Mouse (Mus musculus) fat pad, adult 2 months (tissue): Measurements from ENCODE around the gene Kdm4b.

Source experiments
- DNase-seq: peaks from one replicate; pipeline ENCODE4 v3.0.0-alpha.2; 2011; ENCODE audit warnings: low read depth, low spot score; ENCODE audit errors: extremely low read depth

Kdm4b gene

DNA sequence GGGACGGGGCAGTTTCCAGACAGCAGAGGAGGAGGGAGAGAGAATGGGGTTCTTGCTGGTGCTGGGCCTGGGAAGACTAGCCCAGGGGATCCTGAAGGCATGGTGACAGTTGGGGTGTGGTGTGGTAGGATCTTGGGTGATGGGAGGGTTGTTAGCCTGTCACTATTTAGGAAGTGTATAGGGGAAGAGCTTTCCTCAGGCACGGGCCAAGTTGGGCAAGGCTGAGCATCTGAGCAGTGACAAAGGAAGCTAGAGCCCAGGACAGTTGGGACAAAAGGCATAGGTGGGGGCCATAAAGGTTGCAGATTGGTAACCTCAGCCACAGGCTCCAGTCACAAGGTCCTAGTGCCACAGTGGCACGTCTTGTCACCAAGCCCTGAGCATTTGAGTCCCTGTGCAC is 17.6 kb downstream of the Kdm4b start:
- DNase-seq: no peak

DNA sequence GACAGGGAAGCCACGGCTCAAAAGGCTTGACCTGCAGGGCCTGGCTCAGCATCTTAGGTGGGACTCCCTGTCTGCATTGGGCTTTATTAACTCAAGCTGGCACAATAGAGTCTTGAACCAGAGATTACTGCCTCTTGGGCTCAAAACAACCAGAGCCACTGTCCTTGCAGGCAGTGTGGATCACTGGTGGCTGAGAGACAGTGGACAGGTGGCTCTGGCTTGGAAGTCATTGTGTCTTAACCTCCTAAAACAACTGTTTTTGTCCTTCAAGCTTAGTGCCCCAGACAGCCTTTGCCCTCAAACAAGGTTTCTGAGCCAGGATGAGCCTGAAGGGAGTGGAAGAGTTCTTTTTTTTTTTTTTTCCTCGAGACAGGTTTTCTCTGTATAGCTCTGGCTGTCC is 19.5 kb downstream of the Kdm4b start:
- no peak for DNase-seq

DNA sequence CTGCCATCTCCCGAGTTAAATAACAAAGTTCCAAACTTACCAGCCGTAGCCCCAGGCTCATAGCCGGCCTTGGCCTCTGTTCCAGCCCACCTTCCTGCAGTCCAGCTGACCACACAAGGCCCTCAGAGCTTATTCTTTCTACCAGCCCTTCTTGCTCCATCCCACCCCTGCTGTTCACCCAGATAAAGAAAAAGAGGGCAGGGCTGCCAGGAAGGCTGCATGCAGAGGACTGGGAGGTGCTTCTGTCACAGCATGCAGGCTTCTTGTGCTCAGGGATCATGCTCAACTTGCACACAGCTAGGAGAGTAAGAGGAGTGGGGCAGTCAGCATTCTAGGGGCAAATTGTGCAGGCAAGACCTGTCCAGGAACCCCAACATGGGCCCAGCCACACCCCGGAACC is 22.3 kb downstream of the Kdm4b start:
- DNase-seq: no peak

DNA sequence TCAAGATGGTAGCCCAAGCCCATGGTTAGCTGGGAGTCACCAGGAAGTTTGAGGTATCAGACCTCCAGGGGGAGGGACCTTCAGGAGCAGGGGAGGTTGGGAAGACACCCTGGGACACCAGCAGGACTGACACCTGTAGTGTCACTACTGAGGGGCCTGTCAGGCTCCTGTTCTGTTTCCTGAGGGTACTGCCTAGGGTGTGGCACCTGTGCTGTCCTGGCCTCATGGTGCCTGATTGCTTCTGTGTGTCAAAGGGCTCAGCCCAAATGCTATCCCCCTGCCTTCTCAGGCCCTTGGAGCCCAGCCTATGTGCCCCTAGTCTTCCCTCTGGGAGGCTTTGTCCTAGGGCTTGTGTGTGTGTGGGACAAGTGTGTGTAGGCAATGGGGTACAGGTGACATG is 22.7 kb downstream of the Kdm4b start:
- no peak for DNase-seq

DNA sequence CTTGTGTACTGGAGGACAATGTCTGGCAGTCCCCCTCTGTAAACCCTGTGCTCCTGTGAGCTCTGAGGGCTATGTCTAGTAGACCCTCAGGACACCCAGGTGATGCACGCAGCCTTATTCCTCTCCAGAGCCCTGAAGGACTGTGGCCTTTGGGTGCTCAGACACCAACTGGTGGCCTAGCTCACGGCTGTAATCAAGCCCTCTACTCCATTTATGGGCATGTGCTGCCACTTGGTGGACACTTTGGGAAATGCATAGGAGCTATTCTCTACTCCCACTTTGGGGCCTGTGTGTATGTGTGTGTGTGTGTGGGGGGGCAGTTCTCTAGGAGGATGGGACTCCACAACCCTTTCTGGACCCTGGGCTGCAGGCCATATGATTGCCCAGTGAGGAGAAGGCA is 24.8 kb downstream of the Kdm4b start:
- DNase-seq: no peak

DNA sequence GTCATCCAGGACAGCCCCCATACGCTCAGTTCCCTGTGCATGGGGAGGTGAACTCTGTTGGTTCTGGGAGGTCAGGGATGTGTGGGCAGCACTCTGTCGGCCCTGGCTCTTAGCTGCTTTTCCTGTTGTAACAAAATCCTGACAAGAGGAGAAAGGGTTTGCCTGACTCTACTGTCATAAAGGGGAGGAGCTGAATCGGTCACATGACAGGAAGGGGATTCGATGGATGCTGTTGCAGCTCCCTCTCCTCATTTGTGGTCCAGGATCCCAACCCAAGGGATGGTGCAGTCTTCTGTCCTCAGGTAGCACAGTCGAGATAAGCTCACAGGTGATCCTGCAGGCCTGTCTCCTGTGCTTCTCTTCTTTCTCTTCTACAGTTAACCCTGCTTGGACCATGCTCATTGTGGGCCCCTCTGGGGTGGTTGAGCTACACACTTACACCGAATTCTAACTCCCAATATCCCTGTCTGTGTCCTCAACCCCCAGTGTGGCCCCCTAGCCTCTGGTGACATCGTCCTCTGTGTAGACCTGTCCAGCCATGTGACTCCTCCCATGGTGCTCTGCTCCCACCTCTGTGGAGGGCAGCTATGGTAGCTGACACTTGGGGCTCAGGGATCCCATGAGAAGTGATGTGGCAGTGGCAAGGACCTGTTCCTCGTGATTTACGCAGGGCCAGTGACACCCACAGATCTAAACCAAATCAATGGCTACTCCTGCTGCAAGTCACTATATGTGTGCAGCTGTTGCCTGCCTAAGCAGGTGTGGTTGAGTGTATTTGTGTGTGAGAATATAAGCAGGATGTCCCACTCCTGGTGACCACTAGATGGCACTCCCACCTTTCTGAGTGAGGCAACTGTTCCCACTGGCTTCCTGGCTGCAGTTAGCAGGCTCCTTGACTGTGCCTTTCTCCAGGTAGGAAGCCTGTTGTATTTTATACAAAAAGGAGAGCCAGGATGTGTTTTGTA is 31.3 kb downstream of the Kdm4b start:
- DNase-seq: no peak

DNA sequence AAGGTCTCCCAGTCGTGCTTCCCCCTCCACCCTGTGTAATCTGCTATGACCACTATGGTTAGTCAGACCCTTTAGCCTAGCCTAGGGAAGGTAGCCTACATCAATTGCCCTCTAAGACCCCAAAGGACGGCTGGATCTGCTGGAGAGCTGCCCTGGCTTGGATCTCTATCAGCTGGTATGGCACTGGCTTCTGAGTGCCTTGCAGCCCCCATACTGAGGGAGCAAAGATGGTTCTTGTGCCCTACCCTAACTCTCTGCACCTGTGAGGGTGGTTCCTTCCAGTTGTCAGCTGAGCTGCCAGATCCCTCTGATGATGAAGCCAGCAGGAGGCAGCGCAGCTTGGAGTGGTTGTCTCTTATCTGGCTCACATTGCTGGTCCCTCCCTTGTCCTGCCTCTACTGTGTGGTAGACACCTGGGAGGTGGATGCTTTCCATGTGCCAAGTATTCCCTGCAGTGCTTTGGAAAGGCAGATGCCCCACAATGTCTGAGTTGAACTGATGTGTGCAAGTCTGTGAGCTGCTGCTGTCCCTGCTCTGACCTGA is 33.4 kb downstream of the Kdm4b start:
- no peak for DNase-seq

DNA sequence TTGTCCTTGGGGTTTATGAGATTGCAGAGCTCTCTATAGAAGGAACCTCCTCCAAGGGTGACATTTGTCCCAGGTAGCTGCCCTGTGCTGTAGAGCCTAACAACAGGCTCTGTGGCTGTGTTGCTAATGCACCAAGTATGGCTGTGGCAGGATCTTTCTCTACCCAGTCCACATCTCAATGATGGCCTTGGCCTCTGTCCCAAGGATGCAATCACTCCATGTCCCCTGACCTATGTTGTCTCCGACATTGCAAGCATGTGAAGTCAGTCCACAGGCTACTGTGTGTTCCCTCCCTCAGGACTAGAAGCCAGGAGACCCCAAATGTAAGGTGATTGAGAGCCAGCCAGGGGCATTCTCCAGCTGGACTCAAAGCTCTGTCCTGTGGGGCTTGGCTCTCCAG is 34.0 kb downstream of the Kdm4b start:
- DNase-seq: no peak

DNA sequence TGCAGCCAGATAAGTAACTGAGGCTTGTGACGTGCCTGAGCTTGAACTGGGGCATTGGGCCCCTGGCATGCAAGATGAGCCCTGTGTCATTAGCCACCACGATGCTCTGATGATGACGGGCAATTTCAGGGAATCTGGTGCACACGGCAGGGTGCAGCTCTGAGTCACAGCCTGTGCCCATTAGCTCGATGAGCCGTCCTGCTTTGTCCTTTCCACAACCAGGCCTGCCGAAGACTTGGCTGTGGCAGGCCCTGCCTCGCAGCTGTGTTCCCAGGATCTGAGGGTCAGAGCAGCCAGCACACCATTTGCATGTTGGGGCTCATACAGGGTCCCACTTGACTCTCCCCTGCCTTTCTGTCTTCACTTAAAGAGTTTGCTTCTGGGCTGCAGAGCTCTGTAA is 34.6 kb downstream of the Kdm4b start:
- no peak for DNase-seq

DNA sequence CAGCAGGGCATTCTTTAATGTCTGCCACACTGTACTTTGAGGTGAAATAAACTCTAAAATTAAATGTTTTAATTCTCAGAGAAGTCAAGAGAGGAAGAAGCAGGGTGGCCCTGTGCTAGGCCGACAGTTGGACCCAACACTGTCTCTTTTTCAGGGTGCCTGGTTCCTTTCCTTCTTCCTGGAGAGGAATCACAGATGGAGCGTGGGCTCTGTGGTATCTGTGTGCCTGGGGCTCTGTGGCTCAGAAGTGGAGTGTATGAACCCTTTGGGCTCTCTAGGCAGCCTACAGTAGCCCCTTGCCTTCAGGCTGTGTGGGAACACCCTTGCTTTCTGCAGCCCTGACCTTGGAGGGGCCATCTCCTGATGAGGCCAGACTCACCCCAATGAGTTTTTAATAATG is 35.7 kb downstream of the Kdm4b start:
- DNase-seq: no peak

DNA sequence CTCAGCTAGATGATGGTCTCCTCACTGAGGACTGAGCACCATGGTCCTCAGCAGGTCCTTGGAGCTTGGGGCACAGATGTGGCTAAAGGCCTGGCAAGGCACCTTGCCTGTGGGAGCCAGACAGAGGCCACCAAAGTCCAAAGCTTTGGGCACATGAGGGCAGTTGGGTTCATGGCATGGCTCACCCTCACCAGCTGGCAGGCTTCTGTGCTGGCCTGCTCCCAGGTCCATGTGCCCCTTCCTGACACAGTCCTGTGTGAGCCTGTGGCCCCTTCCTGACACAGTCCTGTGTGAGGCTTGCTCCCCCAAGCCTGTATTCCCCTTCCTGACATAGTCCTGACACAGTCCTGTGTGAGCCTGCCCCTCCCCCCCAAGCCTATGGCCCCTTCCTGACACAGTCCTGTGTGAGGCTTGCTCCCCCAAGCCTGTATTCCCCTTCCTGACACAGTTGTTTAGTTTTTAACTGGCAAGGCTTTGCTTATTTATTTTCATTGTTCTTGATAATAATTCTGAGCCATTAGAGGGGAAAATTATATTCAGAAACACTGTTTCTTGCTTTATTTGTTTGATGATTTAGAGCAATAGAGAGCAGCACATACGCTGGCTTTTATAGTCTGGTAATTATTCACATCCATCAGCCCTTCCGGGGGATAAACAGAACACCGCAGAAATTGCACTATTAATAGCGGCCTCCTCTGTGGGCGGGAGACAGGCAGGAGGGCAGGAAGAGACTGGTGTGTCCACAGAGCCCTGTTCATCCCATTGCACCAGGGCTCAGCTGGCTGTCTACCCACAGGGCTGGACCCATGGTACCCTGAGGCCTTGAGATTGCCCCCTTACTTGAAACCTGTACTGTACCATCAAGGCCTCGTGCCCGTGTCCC is 40.2 kb downstream of the Kdm4b start:
- no peak for DNase-seq

DNA sequence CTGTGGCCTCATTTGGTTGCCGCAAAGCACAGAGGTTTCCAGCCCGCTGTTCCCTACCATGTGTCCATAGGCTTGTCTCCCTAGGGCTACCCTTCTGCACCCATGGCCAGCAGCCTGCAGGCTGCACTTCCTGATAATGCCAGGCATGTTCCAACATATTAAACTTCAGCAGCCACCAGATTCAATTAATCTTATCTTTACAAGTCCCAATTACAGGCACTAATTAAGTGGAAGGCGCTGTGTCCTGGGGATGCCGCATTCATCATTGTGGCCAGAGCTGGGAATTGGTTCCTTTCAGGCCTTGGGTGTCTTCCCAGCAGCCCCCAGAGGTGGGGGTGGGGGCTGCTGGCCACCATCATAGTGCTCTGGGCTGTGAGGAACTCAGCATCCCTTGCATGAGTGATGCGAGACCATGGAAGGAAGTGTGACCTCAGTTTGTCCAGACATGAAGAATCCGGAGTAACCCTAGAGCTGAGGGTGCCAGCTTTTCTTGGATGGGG is 42.5 kb downstream of the Kdm4b start:
- DNase-seq: no peak

DNA sequence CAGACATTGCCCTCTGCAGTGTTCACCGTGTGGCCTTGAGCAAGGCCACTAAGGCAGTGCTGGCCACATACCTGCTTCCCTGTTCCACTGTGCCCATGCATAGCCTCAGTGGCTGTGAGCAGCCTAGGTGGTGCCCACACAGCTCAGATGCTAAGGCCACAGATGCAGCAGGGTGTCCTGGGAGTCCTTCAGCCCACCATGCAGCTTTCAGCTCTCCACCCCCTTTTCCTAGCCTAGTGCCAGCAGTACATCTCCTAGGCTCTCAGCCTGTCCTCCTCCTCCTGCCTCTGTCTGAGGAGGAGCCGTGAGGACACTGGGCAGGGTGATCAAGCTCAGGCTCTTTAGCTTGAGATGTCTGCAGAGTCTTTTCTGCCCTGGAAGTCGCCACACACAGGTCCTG is 44.2 kb downstream of the Kdm4b start:
- DNase-seq: no peak

DNA sequence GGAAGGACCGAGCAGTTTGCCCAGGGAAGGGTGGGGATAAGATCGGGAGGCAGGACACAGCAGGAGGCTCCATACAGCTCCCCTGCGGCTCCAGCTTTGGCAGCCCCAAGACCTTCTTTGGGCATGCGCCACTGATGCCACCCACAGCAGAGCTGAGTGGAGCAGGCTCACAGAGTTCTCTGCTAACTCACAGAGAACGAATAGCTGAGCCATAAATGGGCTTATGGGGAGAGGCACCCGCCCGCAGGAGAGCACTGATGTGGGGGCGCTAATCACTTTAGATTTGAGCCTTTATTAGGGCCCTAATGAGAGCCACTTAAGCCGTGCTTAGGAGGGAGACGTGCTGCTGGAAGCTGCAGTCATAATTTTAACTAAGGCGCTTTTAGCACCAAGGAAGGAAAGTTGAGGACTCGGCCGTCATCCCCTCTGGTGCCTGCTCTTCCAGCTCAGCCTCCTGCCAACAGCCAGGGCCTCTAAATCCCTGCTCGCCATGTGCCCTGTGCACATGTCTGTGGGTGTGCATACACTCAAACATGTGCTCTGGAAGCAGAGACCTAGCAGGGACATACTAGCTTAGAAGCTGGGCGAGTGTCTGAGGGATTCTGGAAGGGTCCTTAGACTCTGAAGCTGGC is 45.3 kb downstream of the Kdm4b start:
- DNase-seq: no peak

DNA sequence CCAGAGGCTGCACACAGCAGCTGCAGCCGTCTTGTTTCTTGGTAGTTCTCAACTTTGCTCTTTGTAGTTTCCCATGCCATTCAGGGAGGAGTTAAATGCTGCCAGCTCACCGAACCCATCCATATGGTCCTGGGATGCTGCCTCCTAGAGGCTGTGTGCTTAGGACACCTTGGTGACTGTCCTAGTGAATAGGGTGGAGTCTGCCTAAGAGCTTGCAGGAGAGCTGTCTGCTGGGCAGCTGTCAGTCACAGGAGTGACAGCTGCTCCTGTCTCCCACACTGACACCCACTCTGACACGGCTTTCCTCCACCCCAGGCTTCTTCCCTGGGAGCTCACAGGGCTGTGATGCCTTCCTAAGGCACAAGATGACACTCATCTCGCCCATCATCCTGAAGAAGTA is 46.2 kb downstream of the Kdm4b start:
- DNase-seq: no peak

DNA sequence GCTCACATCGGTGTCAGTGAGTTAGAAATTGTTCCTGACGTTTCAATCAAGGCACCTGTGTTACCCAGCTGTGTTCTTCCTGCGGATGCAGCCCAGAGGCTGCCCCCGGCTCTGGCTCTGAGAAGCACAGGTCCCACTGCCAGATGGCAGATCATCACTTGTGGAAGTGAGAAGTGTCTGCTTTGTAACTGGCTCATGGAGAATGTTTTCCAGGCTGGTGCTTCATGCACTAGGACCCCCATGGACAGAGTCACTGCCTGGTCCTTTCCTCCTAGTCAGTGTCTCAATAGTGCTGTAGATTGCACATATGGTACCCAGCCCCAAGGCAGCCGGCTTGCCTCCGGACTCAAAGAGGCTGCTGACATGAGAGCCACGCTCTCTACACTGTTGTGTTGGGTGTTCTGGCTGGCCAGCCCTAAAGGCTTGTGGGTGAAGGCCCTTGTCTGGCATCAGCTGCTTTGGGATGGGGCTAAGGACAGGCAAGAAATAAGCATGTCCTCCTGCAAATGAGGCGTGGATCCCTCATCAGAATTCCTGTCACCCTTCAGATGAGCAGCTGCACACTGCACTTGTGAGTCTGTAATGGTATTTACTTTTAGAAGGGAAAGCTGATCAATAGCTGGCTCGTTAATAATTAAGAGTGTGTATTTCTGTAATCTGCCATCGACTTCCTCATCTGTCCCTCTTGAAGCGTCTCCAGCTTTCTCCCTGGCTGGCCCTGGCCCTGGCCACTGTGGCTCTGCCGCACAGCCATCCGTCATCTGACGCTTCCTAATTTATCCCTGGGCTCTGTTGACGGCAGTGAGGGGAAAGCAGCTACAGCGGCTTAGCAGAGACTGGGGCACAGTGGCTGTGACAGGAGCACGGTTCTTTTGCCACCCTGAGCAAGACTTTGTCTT is 47.5 kb downstream of the Kdm4b start:
- DNase-seq: no peak

DNA sequence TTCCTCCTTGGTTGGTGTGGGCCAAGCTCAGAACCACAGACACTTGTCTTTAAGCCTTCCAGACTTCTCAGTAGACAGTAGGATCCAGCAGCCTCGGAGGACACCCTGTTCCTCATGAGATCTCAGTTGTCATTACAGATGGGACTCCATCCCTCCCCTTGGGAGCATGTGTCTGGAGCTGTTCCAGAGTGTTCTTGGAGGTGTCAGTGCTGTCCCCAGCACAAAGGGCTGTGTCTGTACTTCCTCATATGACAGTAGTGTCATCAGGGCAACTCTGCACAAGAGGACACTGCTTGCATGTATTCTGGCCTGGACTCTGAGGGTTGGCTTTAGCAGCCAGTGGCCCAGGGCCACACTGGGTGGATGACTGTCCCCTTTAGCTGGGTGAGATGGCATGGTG is 49.0 kb downstream of the Kdm4b start:
- no peak for DNase-seq

DNA sequence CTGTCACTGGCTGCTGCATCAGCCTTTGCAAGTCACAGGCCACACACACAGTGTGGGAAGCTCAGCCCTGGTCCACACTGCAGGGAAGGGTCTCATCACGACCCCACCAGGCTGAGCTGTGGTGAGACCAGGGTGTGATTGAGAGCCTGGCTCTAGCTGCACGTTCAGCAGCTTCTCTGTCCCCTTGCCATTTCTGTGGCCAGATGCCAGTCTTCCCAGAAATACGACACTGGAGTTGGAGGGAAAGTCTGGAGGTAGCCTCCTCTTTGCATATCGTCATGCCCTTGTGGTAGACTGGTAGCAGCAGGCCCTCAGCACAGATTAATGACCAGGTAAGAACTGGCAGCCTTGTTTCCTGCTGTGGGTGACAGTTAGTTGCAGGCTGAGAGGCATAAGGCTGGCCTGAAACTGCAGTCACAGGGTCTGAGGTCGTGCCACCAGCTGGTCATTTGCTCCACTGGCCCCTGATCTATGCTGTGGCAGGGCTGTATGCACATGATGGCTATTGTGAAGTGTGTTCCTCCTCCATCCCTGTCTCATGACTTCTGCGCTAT is 53.5 kb downstream of the Kdm4b start:
- no peak for DNase-seq

DNA sequence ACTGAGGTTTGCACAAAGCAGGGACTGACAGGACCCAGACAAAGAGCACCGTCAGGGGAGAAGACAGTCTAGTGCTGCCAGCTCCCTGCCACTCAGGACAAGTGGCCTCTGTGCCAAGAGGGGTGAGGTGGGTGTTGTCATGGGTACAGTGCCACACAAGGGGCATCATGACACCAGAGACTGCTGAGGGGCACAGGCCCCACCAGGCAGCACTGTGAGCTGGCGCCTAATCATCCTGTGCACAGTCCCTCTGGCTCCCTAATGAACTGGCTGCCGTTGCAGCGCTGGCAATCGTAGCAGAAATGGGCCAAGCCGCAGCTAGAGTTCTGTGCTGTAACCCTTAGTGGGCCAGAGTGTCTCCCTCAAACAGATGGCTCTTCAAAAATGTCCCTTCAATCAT is 54.4 kb downstream of the Kdm4b start:
- DNase-seq: no peak

DNA sequence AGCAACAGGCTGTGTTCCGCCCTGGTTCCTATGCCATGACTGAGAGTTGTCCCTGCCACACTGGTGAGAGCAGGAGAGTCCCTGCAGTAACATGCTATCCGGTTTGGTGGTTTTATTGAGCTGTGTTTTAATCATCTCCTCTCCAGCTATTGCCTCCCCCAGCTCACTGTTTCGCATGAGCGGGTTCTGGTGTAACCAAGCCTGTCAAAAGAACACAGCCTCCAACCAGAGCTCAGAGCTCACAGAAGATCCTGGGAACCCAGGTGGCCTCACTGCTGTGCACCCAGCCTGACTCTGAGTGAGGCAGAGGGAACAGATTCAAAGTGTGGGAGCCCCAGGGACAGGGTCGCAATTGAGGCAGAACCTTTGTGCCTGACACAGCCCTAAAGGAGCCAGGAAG is 55.3 kb downstream of the Kdm4b start:
- DNase-seq: no peak
